Mouse (Mus musculus): Measurements from ENCODE around the gene Fam189b. TPM values are rescaled to one million over a fixed set of nuclear protein-coding genes. Genes with fewer than 3 reads are reported as not detected.
A peak's percentile ranks its signal among the peaks of the same experiment; 100 is the strongest.

The Fam189b gene
- polyA plus RNA-seq, 1 experiment from 2014 or later = 30.9 TPM

- no peak for ATAC-seq (ENCODE audit: insufficient number of reproducible peaks, insufficient read depth, low FRiP score, low TSS enrichment)
- 83% methylated on average over 8 of the region's 8 CpGs for WGBS
- H3K4me1 ChIP-seq = peaks cover 6% of the 10 kb centered on the region
Measured at GRCm38 (mm10) chr3:89190436-89190835, 7.5 kb downstream of the Fam189b start.

GRCm38 (mm10) chr3:89193351-89193750 is 10.4 kb downstream of the Fam189b start:
- ATAC-seq (ENCODE audit: insufficient number of reproducible peaks, insufficient read depth, low FRiP score, low TSS enrichment) = no peak
- Histone ChIP-seq H3K4me3 (no peak overlapping the region), H3K9me3 (no peaks in the 10 kb centered on the region), H3K27me3 (no peaks in the 10 kb centered on the region), H3K9ac (no peak overlapping the region), H3K36me3 (peaks cover 8% of the 10 kb centered on the region), H3K4me1 (peaks cover 9% of the 10 kb centered on the region), H3K27ac (no peak overlapping the region), H3K4me2 (replicated peaks) (no peak overlapping the region)
- 81% methylated on average over 1 of the region's 1 CpGs for WGBS

More at GRCm38 (mm10) chr3:89190436-89190835, 7.5 kb downstream of the Fam189b start:
- Histone ChIP-seq H3K4me2 (replicated peaks) (no peak overlapping the region), H3K27me3 (peaks cover 4% of the 10 kb centered on the region; the same call in 1 of the 2 replicates), H3K4me3 (no peak overlapping the region), H3K9me3 (no peaks in the 10 kb centered on the region), H3K27ac (no peak overlapping the region), H3K9ac (no peak overlapping the region), H3K36me3 (peaks cover 21% of the 10 kb centered on the region)

GRCm38 (mm10) chr3:89193853-89194252 is 10.9 kb downstream of the Fam189b start:
- H3K4me1 ChIP-seq = peaks cover 9% of the 10 kb centered on the region
- no peak overlapping the region for H3K4me3 ChIP-seq
- H3K9ac ChIP-seq = no peak overlapping the region
- WGBS = 95% methylated on average over 2 of the region's 2 CpGs
- no peak overlapping the region for H3K27ac ChIP-seq
- peaks cover 3% of the 10 kb centered on the region; the same call in 1 of the 2 replicates for H3K36me3 ChIP-seq
- no peaks in the 10 kb centered on the region for H3K27me3 ChIP-seq
- no peak overlapping the region for H3K4me2 ChIP-seq (replicated peaks)
- no peak for ATAC-seq (ENCODE audit: insufficient number of reproducible peaks, insufficient read depth, low FRiP score, low TSS enrichment)
- no peaks in the 10 kb centered on the region for H3K9me3 ChIP-seq

GRCm38 (mm10) chr3:89195979-89196877 is 13.3 kb downstream of the Fam189b start:
- peak overlapping the region; percentile 80 for H3K27ac ChIP-seq

GRCm38 (mm10) chr3:89199839-89200238 is 16.9 kb downstream of the Fam189b start:
- no peak for ATAC-seq (ENCODE audit: insufficient number of reproducible peaks, insufficient read depth, low FRiP score, low TSS enrichment)

More at GRCm38 (mm10) chr3:89195979-89196877, 13.3 kb downstream of the Fam189b start:
- 6% methylated on average over 33 of the region's 33 CpGs for WGBS
- Histone ChIP-seq H3K9me3 (no peaks in the 10 kb centered on the region), H3K27me3 (no peaks in the 10 kb centered on the region), H3K36me3 (no peaks in the 10 kb centered on the region), H3K4me3 (peak overlapping the region; percentile 38), H3K4me1 (peaks cover 9% of the 10 kb centered on the region), H3K9ac (peak overlapping the region; percentile 50), H3K4me2 (replicated peaks) (peak overlapping the region; percentile 53)
- ATAC-seq (ENCODE audit: insufficient number of reproducible peaks, insufficient read depth, low FRiP score, low TSS enrichment) = peak; percentile 93

GRCm38 (mm10) chr3:89202253-89203141 is 19.6 kb downstream of the Fam189b start, which contains the start of gene Gba:
TSS of gene Gba (plus strand) at chr3:89202928.
- no peak within 1 kb of the TSS for H3K27ac ChIP-seq
- H3K36me3 ChIP-seq = peaks cover 28% of the 10 kb centered on the region
- ATAC-seq (ENCODE audit: insufficient number of reproducible peaks, insufficient read depth, low FRiP score, low TSS enrichment) = peak; percentile 67

More at GRCm38 (mm10) chr3:89199839-89200238, 16.9 kb downstream of the Fam189b start:
- Histone ChIP-seq H3K4me3 (no peak overlapping the region), H3K36me3 (0 out of 2 replicates have a peak, but pooled peaks cover 1% of the 10 kb centered on the region), H3K27ac (no peak overlapping the region), H3K27me3 (no peaks in the 10 kb centered on the region), H3K4me1 (peaks cover 13% of the 10 kb centered on the region), H3K9ac (no peak overlapping the region), H3K4me2 (replicated peaks) (no peak overlapping the region), H3K9me3 (no peaks in the 10 kb centered on the region)
- WGBS = 74% methylated on average over 3 of the region's 3 CpGs

GRCm38 (mm10) chr3:89203142-89203514 is 20.2 kb downstream of the Fam189b start:
- H3K9ac ChIP-seq = peak overlapping the region; percentile 47
- no peak overlapping the region for H3K27ac ChIP-seq
- no peak for ATAC-seq (ENCODE audit: insufficient number of reproducible peaks, insufficient read depth, low FRiP score, low TSS enrichment)
- no peaks in the 10 kb centered on the region for H3K27me3 ChIP-seq
- no peaks in the 10 kb centered on the region for H3K9me3 ChIP-seq
- H3K4me1 ChIP-seq = peaks cover 4% of the 10 kb centered on the region
- peak overlapping the region; percentile 51 for H3K4me3 ChIP-seq
- WGBS = 42% methylated on average over 5 of the region's 5 CpGs
- peaks cover 34% of the 10 kb centered on the region for H3K36me3 ChIP-seq
- peak overlapping the region; percentile 55 for H3K4me2 ChIP-seq (replicated peaks)

More at GRCm38 (mm10) chr3:89202253-89203141, 19.6 kb downstream of the Fam189b start, which contains the start of gene Gba:
- peak within 1 kb of the TSS; percentile 47 for H3K9ac ChIP-seq
- peak within 1 kb of the TSS; percentile 55 for H3K4me2 ChIP-seq (replicated peaks)
- H3K4me1 ChIP-seq = peaks cover 4% of the 10 kb centered on the region
- no peaks in the 10 kb centered on the region for H3K9me3 ChIP-seq
- no peaks in the 10 kb centered on the region for H3K27me3 ChIP-seq
- WGBS = 26% methylated on average over 13 of the region's 13 CpGs
- peak within 1 kb of the TSS; percentile 51 for H3K4me3 ChIP-seq

GRCm38 (mm10) chr3:89206079-89206478 is 23.1 kb downstream of the Fam189b start:
- H3K27me3 ChIP-seq = no peaks in the 10 kb centered on the region
- no peak for ATAC-seq (ENCODE audit: insufficient number of reproducible peaks, insufficient read depth, low FRiP score, low TSS enrichment)
- no peak overlapping the region for H3K4me3 ChIP-seq
- H3K36me3 ChIP-seq = peaks cover 60% of the 10 kb centered on the region
- H3K27ac ChIP-seq = no peak overlapping the region
- 95% methylated on average over 7 of the region's 7 CpGs for WGBS
- H3K9me3 ChIP-seq = no peaks in the 10 kb centered on the region
- H3K9ac ChIP-seq = no peak overlapping the region
- no peak overlapping the region for H3K4me2 ChIP-seq (replicated peaks)
- peaks cover 4% of the 10 kb centered on the region for H3K4me1 ChIP-seq

- H3K4me1 ChIP-seq = peaks cover 4% of the 10 kb centered on the region
- 86% methylated on average over 2 of the region's 2 CpGs for WGBS
- H3K9me3 ChIP-seq = no peaks in the 10 kb centered on the region
- H3K36me3 ChIP-seq = peaks cover 60% of the 10 kb centered on the region
- no peak overlapping the region for H3K4me2 ChIP-seq (replicated peaks)
- no peak overlapping the region for H3K9ac ChIP-seq
- H3K27me3 ChIP-seq = no peaks in the 10 kb centered on the region
- H3K27ac ChIP-seq = no peak overlapping the region
- no peak overlapping the region for H3K4me3 ChIP-seq
- no peak for ATAC-seq (ENCODE audit: insufficient number of reproducible peaks, insufficient read depth, low FRiP score, low TSS enrichment)
Measured at GRCm38 (mm10) chr3:89206695-89207094, 23.8 kb downstream of the Fam189b start.

GRCm38 (mm10) chr3:89208075-89208657 is 25.2 kb downstream of the Fam189b start:
- Histone ChIP-seq H3K4me3 (no peak overlapping the region), H3K9ac (no peak overlapping the region), H3K27ac (no peak overlapping the region), H3K4me1 (peaks cover 10% of the 10 kb centered on the region), H3K36me3 (peaks cover 60% of the 10 kb centered on the region), H3K4me2 (replicated peaks) (no peak overlapping the region), H3K9me3 (no peaks in the 10 kb centered on the region), H3K27me3 (no peaks in the 10 kb centered on the region)
- 93% methylated on average over 13 of the region's 13 CpGs for WGBS
- no peak for ATAC-seq (ENCODE audit: insufficient number of reproducible peaks, insufficient read depth, low FRiP score, low TSS enrichment)

GRCm38 (mm10) chr3:89208736-89209135 is 25.8 kb downstream of the Fam189b start:
- 87% methylated on average over 6 of the region's 6 CpGs for WGBS
- ATAC-seq (ENCODE audit: insufficient number of reproducible peaks, insufficient read depth, low FRiP score, low TSS enrichment) = no peak
- H3K4me1 ChIP-seq = peaks cover 7% of the 10 kb centered on the region; the same call in 1 of the 2 replicates
- H3K27me3 ChIP-seq = no peaks in the 10 kb centered on the region
- no peaks in the 10 kb centered on the region for H3K9me3 ChIP-seq
- no peak overlapping the region for H3K9ac ChIP-seq
- peaks cover 60% of the 10 kb centered on the region for H3K36me3 ChIP-seq
- no peak overlapping the region for H3K27ac ChIP-seq
- no peak overlapping the region for H3K4me3 ChIP-seq
- H3K4me2 ChIP-seq (replicated peaks) = no peak overlapping the region

Measured in embryonic facial prominence, embryonic 12.5 days (tissue).